Comparison of ENCODE assay signal across 7 mouse cellular contexts in the genomic region with DNA sequence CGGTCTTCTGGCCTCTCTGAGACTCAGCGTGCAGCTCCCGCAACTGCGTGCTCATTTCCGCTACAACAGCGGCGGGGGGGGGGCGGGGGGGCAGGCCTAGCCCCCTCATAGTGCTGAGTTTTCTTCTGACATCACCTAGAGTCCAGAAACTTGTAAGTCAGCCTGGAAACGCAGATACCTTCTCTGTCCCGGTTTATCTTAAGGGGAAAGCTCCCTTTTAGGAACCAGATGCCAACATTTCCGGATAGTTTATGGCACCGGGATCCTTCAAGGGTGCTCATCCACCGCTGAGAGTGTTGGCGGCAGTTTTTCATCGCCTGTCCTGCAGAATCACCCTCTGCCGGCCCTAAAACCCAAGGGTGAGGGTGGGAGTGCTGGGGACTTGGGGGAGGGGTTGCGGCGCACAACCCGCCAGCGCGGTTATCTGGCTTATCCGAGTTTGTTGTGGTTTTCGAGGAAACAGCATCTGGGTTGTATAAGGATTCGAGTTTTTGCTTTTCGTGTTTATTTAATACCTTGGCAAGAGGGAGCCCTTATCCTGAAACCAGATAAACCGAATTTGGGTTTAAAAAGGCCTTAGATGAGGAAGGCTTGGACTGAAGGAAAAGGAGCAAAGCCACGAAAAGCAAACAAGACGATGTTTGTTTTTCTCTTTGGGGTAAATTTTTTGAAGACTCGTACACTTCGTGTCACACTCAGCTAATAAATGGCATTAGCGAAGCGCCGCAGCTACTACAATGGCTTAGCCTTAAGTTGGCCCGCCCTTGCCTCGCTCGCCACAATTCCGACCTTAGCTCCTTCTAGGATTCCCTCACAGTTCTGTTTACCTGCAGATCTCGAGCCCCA. TPM values are rescaled to one million over a fixed set of nuclear protein-coding genes. Genes with fewer than 3 reads are reported as not detected.
DNase-seq lines count a peak whose midpoint lies in the region; ATAC-seq and TF ChIP-seq lines count a peak whose summit lies in the region.

No protein-coding gene starts in this region.

- H3K4me2 ChIP-seq in heart, embryonic 14.5 days (ENCODE audit: low read length) = peak overlapping the region; percentile 94

- no peak for TF ChIP-seq RAD21 in MEL (IDR thresholded peaks at IDR 0.05; ENCODE audit: low read depth, low read length)

- peaks cover 11% of the 10 kb centered on the region for H3K79me3 ChIP-seq in C2C12 (ENCODE audit: low read depth)

- no peaks in the 10 kb centered on the region for H3K9me3 ChIP-seq in MEL (replicated peaks; ENCODE audit: insufficient read depth, low read length)
- no peaks in the 10 kb centered on the region for H3K9me3 ChIP-seq in embryonic facial prominence, embryonic 10.5 days
- no peaks in the 10 kb centered on the region for H3K9me3 ChIP-seq in heart, embryonic 14.5 days (ENCODE audit: control insufficient read depth, low read length)

- peak; percentile 18 for DNase-seq in MEL (ENCODE audit: low read depth, low spot score)
- peak; percentile 71 for DNase-seq in embryonic facial prominence, embryonic 10.5 days (ENCODE audit: low spot score)
- DNase-seq in kidney, postnatal 14 days = peak; percentile 65
- DNase-seq in lung, postnatal 4 days = peak; percentile 64 to 72

- no peak for TF ChIP-seq CTCF in C2C12 (IDR thresholded peaks at IDR 0.05; ENCODE audit: control insufficient read depth, insufficient read depth, insufficient read length)
- no peak for TF ChIP-seq CTCF in MEL (IDR thresholded peaks at IDR 0.05 in 2 of 3, conservative IDR thresholded peaks at IDR 0.05 in 1 of 3; ENCODE audit: control insufficient read depth in 1 of 3, insufficient read depth in 1 of 3, low read depth in 2 of 3, low read length in 3 of 3, poor library complexity in 1 of 3, severe bottlenecking in 1 of 3)
- TF ChIP-seq CTCF in testis, adult 2 months (IDR thresholded peaks at IDR 0.05; ENCODE audit: control insufficient read depth, insufficient read depth, insufficient replicate concordance, low read depth, low read length) = no peak

- TF ChIP-seq POLR2A in MEL (IDR thresholded peaks at IDR 0.05; ENCODE audit: control insufficient read depth in 1 of 2, insufficient read depth in 1 of 2, low read depth in 1 of 2, low read length in 2 of 2, poor library complexity in 1 of 2) = no peak
- TF ChIP-seq POLR2A in testis, adult 2 months (IDR thresholded peaks at IDR 0.05; ENCODE audit: control insufficient read depth, low read depth, low read length) = no peak

- no peaks in the 10 kb centered on the region for H3K36me3 ChIP-seq in C2C12 (ENCODE audit: control insufficient read depth, insufficient read depth)
- peaks cover 0 to 3% of the 10 kb centered on the region in 2 experiments; a peak in 1 of 4 replicates for H3K36me3 ChIP-seq in MEL (ENCODE audit: control insufficient read depth in 1 of 2, insufficient read depth in 2 of 2, low read length in 2 of 2)
- H3K36me3 ChIP-seq in embryonic facial prominence, embryonic 10.5 days (replicated peaks) = no peaks in the 10 kb centered on the region
- H3K36me3 ChIP-seq in heart, embryonic 14.5 days (ENCODE audit: control insufficient read depth, insufficient read depth, low read length) = no peaks in the 10 kb centered on the region
- H3K36me3 ChIP-seq in testis, adult 2 months (ENCODE audit: control insufficient read depth, insufficient read depth, low read length) = no peaks in the 10 kb centered on the region

- no peak for TF ChIP-seq EP300 in MEL (IDR thresholded peaks at IDR 0.05; ENCODE audit: low read depth in 1 of 2, low read length in 2 of 2)

- no peak overlapping the region for H3K9ac ChIP-seq in MEL (ENCODE audit: control insufficient read depth, low read depth, low read length, poor library complexity, severe bottlenecking)
- H3K9ac ChIP-seq in heart, embryonic 14.5 days (ENCODE audit: low read length) = peak overlapping the region; percentile 85

- H3K27me3 ChIP-seq in C2C12 (ENCODE audit: control insufficient read depth, insufficient read depth, insufficient read length) (no peaks in the 10 kb centered on the region), MEL (ENCODE audit: control insufficient read depth in 1 of 2, insufficient read depth in 2 of 2, low read length in 2 of 2) (no peaks in the 10 kb centered on the region)
- H3K27me3 ChIP-seq in embryonic facial prominence, embryonic 10.5 days (replicated peaks; ENCODE audit: low read depth, poor library complexity, severe bottlenecking) = 0 out of 2 replicates have a peak, but pooled peaks cover 6% of the 10 kb centered on the region
- H3K27me3 ChIP-seq in heart, embryonic 14.5 days (ENCODE audit: control insufficient read depth, insufficient read depth, low read length) = no peaks in the 10 kb centered on the region
- H3K27me3 ChIP-seq in testis, adult 2 months (ENCODE audit: control insufficient read depth, insufficient read depth, low read length) = peaks cover 2% of the 10 kb centered on the region

- peaks cover 0 to 2% of the 10 kb centered on the region in 2 experiments; a peak in 2 of 4 replicates for H3K4me1 ChIP-seq in MEL (ENCODE audit: control insufficient read depth in 1 of 2, insufficient read depth in 2 of 2, low read length in 2 of 2)
- H3K4me1 ChIP-seq in embryonic facial prominence, embryonic 10.5 days = peaks cover 66% of the 10 kb centered on the region
- peaks cover 15 to 25% of the 10 kb centered on the region in 2 experiments for H3K4me1 ChIP-seq in heart, embryonic 14.5 days (ENCODE audit: control insufficient read depth in 2 of 2, insufficient read depth in 2 of 2, low read length in 2 of 2)
- H3K4me1 ChIP-seq in testis, adult 2 months (ENCODE audit: control insufficient read depth, insufficient read depth, low read length) = peaks cover 41% of the 10 kb centered on the region

- H3K4me3 ChIP-seq in C2C12 (ENCODE audit: insufficient read depth, poor library complexity, severe bottlenecking) (peak overlapping the region; percentile 32), MEL (ENCODE audit: control insufficient read depth in 1 of 2, insufficient read depth in 1 of 2, low read depth in 2 of 2, low read length in 2 of 2) (no peak overlapping the region)
- H3K4me3 ChIP-seq in embryonic facial prominence, embryonic 10.5 days = peak overlapping the region; percentile 76
- H3K4me3 ChIP-seq in heart, embryonic 14.5 days (ENCODE audit: control insufficient read depth in 1 of 2, insufficient read depth in 1 of 2, low read depth in 1 of 2, low read length in 2 of 2) = peak overlapping the region; percentile 52 to 81
- H3K4me3 ChIP-seq in testis, adult 2 months (ENCODE audit: control insufficient read depth, low read depth, low read length) = peak overlapping the region; percentile 76

- peak overlapping the region; percentile 59 for H3ac ChIP-seq in C2C12 (ENCODE audit: control insufficient read depth, insufficient read length, low read depth)

- under 1% methylated on average over 38 of the region's 38 CpGs for WGBS in embryonic facial prominence, embryonic 10.5 days
- WGBS in heart, embryonic 14.5 days = under 1% methylated on average over 38 of the region's 38 CpGs

- no peak for ATAC-seq in heart, embryonic 14.5 days (ENCODE audit: insufficient number of reproducible peaks, insufficient read depth, low FRiP score, low read depth)

- H3K27ac ChIP-seq in MEL (ENCODE audit: control insufficient read depth, low read depth, low read length) = no peak overlapping the region
- peak overlapping the region; percentile 99 for H3K27ac ChIP-seq in embryonic facial prominence, embryonic 10.5 days (replicated peaks)
- H3K27ac ChIP-seq in heart, embryonic 14.5 days (replicated peaks in 1 of 2; ENCODE audit: control insufficient read depth in 1 of 2, insufficient read depth in 1 of 2, low read depth in 2 of 2, low read length in 2 of 2) = peak overlapping the region; percentile 94 to 97
- H3K27ac ChIP-seq in testis, adult 2 months (ENCODE audit: control insufficient read depth, insufficient read depth, low read depth, low read length) = peak overlapping the region; percentile 54

- peaks cover 12% of the 10 kb centered on the region for H3K79me2 ChIP-seq in C2C12 (ENCODE audit: control insufficient read depth, insufficient read depth)
- H3K79me2 ChIP-seq in MEL (ENCODE audit: control insufficient read depth, insufficient read depth, low read length, poor library complexity) = peaks cover 9% of the 10 kb centered on the region

TF ChIP-seq in C2C12, 6 proteins besides CTCF, POLR2A, EP300 and RAD21:
- TF ChIP-seq MYOD1 (IDR thresholded peaks at IDR 0.05; ENCODE audit: control insufficient read depth, insufficient read length, low read depth) (no peak), CEBPB (IDR thresholded peaks at IDR 0.05; ENCODE audit: low read depth) (no peak), MAX (IDR thresholded peaks at IDR 0.05) (no peak), USF1 (IDR thresholded peaks at IDR 0.05; ENCODE audit: low read depth) (no peak), FOSL1 (IDR thresholded peaks at IDR 0.05; ENCODE audit: insufficient read depth, low read length, poor library complexity, severe bottlenecking) (no peak), MYOG (IDR thresholded peaks at IDR 0.05; ENCODE audit: control insufficient read depth, extremely low read depth, insufficient read length) (no peak)
TF ChIP-seq in C2C12: peak in this region for 0.

TF ChIP-seq in MEL, 35 proteins besides CTCF, POLR2A, EP300 and RAD21 (continues in another document):
- no peak for TF ChIP-seq NRF1 (IDR thresholded peaks at IDR 0.05; ENCODE audit: insufficient read depth, low read depth, low read length, poor library complexity, severe bottlenecking)
- no peak for TF ChIP-seq CHD2 (IDR thresholded peaks at IDR 0.05; ENCODE audit: low read length)
- TF ChIP-seq MAFK (IDR thresholded peaks at IDR 0.05; ENCODE audit: borderline replicate concordance, low read depth, low read length) = no peak
- TF ChIP-seq MEF2A (IDR thresholded peaks at IDR 0.05; ENCODE audit: extremely low read depth, insufficient replicate concordance, low read depth, low read length, poor library complexity, severe bottlenecking) = no peak
- no peak for TF ChIP-seq TCF12 (IDR thresholded peaks at IDR 0.05; ENCODE audit: low read depth, low read length)
- TF ChIP-seq ELF1 (IDR thresholded peaks at IDR 0.05; ENCODE audit: low read depth, low read length) = no peak
- TF ChIP-seq SMC3 (IDR thresholded peaks at IDR 0.05; ENCODE audit: low read depth, low read length) = no peak
- TF ChIP-seq GATA1 (IDR thresholded peaks at IDR 0.05; ENCODE audit: low read depth, low read length) = no peak
- no peak for TF ChIP-seq ETS1 (IDR thresholded peaks at IDR 0.05; ENCODE audit: low read depth, low read length)
- no peak for TF ChIP-seq NELFE (IDR thresholded peaks at IDR 0.05; ENCODE audit: low read depth, low read length)
- no peak for TF ChIP-seq ZMIZ1 (IDR thresholded peaks at IDR 0.05; ENCODE audit: low read depth, low read length)

RNA-seq across cellular contexts. Expression of a gene that starts 2.8 kb away (rescaled TPM):
- polyA plus RNA-seq in C2C12 (2012; fragmentation: generic; extraction: Trizol) (68.1 TPM), MEL (2012; ENCODE audit: insufficient read depth in 1 of 2, insufficient read length in 2 of 2, low read depth in 1 of 2, low replicate concordance in 2 of 2, missing spikeins in 1 of 2) (1 to 10 TPM in 1 of 2 experiments, not detected in 1; 5.8 TPM)
- 9.1 and 10.4 TPM in 2 replicates for total RNA-seq in MEL (2012; rRNA removed)
- 400 and 403 TPM in 2 replicates for polyA plus RNA-seq in embryonic facial prominence, embryonic 10.5 days (2016; fragmentation: Nextera tagmentation; extraction: Ambion mirVana)
- polyA plus RNA-seq in heart, embryonic 14.5 days (2014; fragmentation: Nextera tagmentation; extraction: Ambion mirVana) = 250 and 295 TPM in 2 replicates
- polyA plus RNA-seq in testis, adult 2 months (2012; rRNA removed) = 7.6 and 14.4 TPM in 2 replicates

Comparison
In these comparisons a context has a peak if more than half of its experiments do, and no peak if none do; other contexts are left out.
1. H3K4me3 ChIP-seq: peak in C2C12 (single experiment), embryonic facial prominence, embryonic 10.5 days (single experiment), heart, embryonic 14.5 days (2 of 2) and testis, adult 2 months (single experiment); none in MEL (0 of 2).
2. DNase-seq: peak in every context shown above with its lines; median percentile 71 in embryonic facial prominence, embryonic 10.5 days; 68 in lung, postnatal 4 days; 65 in kidney, postnatal 14 days; 18 in MEL.